Mouse (Mus musculus) liver, embryonic 15.5 days (tissue): ENCODE data around the gene Gm6793. TPM values are rescaled to one million over a fixed set of nuclear protein-coding genes. Genes with fewer than 3 reads are reported as not detected.

Experiments
- ATAC-seq: fragments of 200-750 bp; cut with Nextera tagmentation; 2 replicates; pipeline ENCODE4 v1.8.0; 2017; ENCODE audit warnings: moderate number of reproducible peaks, mild to moderate bottlenecking, moderate library complexity; ENCODE audit not compliant: insufficient read depth
- H3K27ac ChIP-seq: fragments of 300-500 bp; sonication (generic); replicated peaks from 2 replicates; pipeline ENCODE4 v1.5.1; 2015; ENCODE audit warnings: mild to moderate bottlenecking, inconsistent platforms
- H3K27me3 ChIP-seq: fragments of 300-500 bp; sonication (generic); 2 replicates; pipeline ENCODE4 v1.6.1; 2015; ENCODE audit warnings: mild to moderate bottlenecking, inconsistent platforms
- H3K36me3 ChIP-seq: fragments of 300-500 bp; sonication (generic); replicated peaks from 2 replicates; pipeline ENCODE4 v1.6.1; 2015; ENCODE audit warnings: moderate library complexity, mild to moderate bottlenecking, inconsistent platforms
- H3K4me1 ChIP-seq: fragments of 300-500 bp; sonication (generic); replicated peaks from 2 replicates; pipeline ENCODE4 v1.6.1; 2015; ENCODE audit warnings: inconsistent platforms
- H3K4me2 ChIP-seq: fragments of 300-500 bp; sonication (generic); 2 replicates; pipeline ENCODE4 v1.6.1; 2015; ENCODE audit warnings: moderate library complexity, mild to moderate bottlenecking, inconsistent platforms
- H3K4me3 ChIP-seq: fragments of 300-500 bp; sonication (generic); replicated peaks from 2 replicates; pipeline ENCODE4 v1.5.1; 2015; ENCODE audit warnings: mild to moderate bottlenecking, inconsistent platforms
- H3K9ac ChIP-seq: fragments of 300-500 bp; sonication (generic); 2 replicates; pipeline ENCODE4 v1.6.1; 2015; ENCODE audit warnings: moderate library complexity, mild to moderate bottlenecking, inconsistent platforms
- H3K9me3 ChIP-seq: fragments of 300-500 bp; sonication (generic); replicated peaks from 2 replicates; pipeline ENCODE4 v1.6.1; 2016; ENCODE audit warnings: inconsistent platforms
- WGBS: fragments of 180-500 bp; shearing (Covaris S2); methylation state at CpG from one replicate; pipeline ENCODE4 v1.1.7; 2015; ENCODE audit warnings: mixed read lengths; ENCODE audit not compliant: insufficient replicate concordance; 5-methylcytosine and 5-hydroxymethylcytosine counted together
- polyA plus RNA-seq: library from polyadenylated mRNA; unstranded; fragments of >200 nt; fragmentation: Nextera tagmentation; extraction: Ambion mirVana; gene quantifications from 2 replicates; pipeline ENCODE4 v1.2.1, GENCODE M21; 2015

The Gm6793 gene
- polyA plus RNA-seq, 1 experiment from 2014 or later: 0.31 TPM

GRCm38 (mm10) chr8:111984511-111984910 is 30.3 kb downstream of the Gm6793 start:
- H3K27ac ChIP-seq: no peak overlapping the region
- WGBS: 57% methylated on average over 10 of the region's 10 CpGs
- H3K27me3 ChIP-seq: no peaks in the 10 kb centered on the region
- no peak for ATAC-seq
- no peak overlapping the region for H3K9ac ChIP-seq
- no peak overlapping the region for H3K4me3 ChIP-seq
- H3K9me3 ChIP-seq: no peaks in the 10 kb centered on the region
- H3K4me2 ChIP-seq: no peak overlapping the region
- H3K4me1 ChIP-seq: no peaks in the 10 kb centered on the region
- peaks cover 47% of the 10 kb centered on the region for H3K36me3 ChIP-seq

GRCm38 (mm10) chr8:111982116-111982515 is 32.7 kb downstream of the Gm6793 start:
- Histone ChIP-seq H3K9ac (no peak overlapping the region), H3K4me3 (no peak overlapping the region), H3K9me3 (no peaks in the 10 kb centered on the region), H3K36me3 (peaks cover 33% of the 10 kb centered on the region), H3K4me2 (no peak overlapping the region), H3K4me1 (peaks cover 8% of the 10 kb centered on the region), H3K27ac (no peak overlapping the region), H3K27me3 (no peaks in the 10 kb centered on the region)
- no peak for ATAC-seq
- 69% methylated on average over 7 of the region's 7 CpGs for WGBS

GRCm38 (mm10) chr8:111978147-111978546 is 36.7 kb downstream of the Gm6793 start:
- Histone ChIP-seq H3K4me3 (no peak overlapping the region), H3K9me3 (no peaks in the 10 kb centered on the region), H3K4me2 (peak overlapping the region; percentile 36), H3K27ac (peak overlapping the region; percentile 38; the same call in 1 of the 2 replicates), H3K27me3 (no peaks in the 10 kb centered on the region), H3K4me1 (peaks cover 19% of the 10 kb centered on the region), H3K9ac (no peak overlapping the region), H3K36me3 (peaks cover 27% of the 10 kb centered on the region)
- 0 out of 2 replicates have a peak, but pooled peaks have one; percentile 24 for ATAC-seq
- WGBS: 73% methylated on average over 10 of the region's 10 CpGs

- peaks cover 19% of the 10 kb centered on the region for H3K4me1 ChIP-seq
- peaks cover 26% of the 10 kb centered on the region for H3K36me3 ChIP-seq
- no peak overlapping the region for H3K4me3 ChIP-seq
- H3K4me2 ChIP-seq: no peak overlapping the region
- H3K9me3 ChIP-seq: no peaks in the 10 kb centered on the region
- H3K27me3 ChIP-seq: no peaks in the 10 kb centered on the region
- WGBS: 66% methylated on average over 2 of the region's 2 CpGs
- no peak for ATAC-seq
- no peak overlapping the region for H3K27ac ChIP-seq
- H3K9ac ChIP-seq: no peak overlapping the region
These were observed 38.5 kb downstream of the Gm6793 start for GRCm38 (mm10) chr8:111976326-111976725.

DNA sequence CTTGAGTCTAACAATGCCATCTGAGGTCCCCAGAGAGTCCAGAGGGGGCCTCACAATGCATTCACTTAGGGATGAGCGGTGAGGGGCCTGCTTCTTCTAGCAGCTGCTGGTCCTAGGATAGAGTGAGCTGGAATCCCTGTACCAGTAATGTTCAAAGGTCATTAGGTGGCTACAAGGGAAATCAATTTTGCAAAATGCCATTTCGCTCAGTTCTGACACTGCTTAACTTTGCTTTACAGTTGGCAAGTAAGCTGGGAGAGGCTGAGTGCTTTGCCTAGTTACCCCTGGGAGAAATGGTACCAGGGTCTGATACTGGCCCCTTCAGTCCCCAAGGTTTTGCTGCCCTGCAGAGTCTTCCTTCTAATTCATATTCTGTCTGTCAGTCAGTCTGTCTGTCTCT is 39.1 kb downstream of the Gm6793 start:
- H3K27me3 ChIP-seq: no peaks in the 10 kb centered on the region
- 73% methylated on average over 2 of the region's 2 CpGs for WGBS
- ATAC-seq: no peak
- no peak overlapping the region for H3K4me2 ChIP-seq
- no peak overlapping the region for H3K4me3 ChIP-seq
- peaks cover 29% of the 10 kb centered on the region for H3K36me3 ChIP-seq
- H3K9ac ChIP-seq: no peak overlapping the region
- no peak overlapping the region for H3K27ac ChIP-seq
- peaks cover 19% of the 10 kb centered on the region for H3K4me1 ChIP-seq
- H3K9me3 ChIP-seq: no peaks in the 10 kb centered on the region

- no peaks in the 10 kb centered on the region for H3K27me3 ChIP-seq
- 87% methylated on average over 12 of the region's 12 CpGs for WGBS
These were observed 40.7 kb downstream of the Gm6793 start for GRCm38 (mm10) chr8:111974138-111974537.

DNA sequence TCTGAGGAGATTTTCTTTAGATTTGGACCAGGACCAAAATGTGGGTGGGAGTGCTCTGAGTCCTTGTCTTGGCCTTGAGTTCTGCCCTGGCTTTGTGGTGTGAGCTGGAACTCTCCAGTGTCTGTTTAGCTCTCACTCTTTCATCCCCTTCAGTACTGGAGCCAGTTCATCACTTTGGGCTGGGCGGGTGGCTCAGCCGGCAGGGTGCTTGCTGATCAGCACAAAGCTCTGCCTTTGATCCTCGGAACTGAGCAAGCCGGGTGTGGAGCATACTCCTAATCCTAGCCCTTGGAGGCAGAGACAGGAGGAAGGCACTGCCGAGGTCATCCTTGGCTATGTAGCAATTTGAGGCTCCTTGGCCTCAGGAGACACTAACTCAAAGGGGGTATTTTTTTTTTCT is 45.8 kb downstream of the Gm6793 start:
- peaks cover 7% of the 10 kb centered on the region; the same call in 1 of the 2 replicates for H3K4me1 ChIP-seq
- no peaks in the 10 kb centered on the region for H3K27me3 ChIP-seq
- H3K9me3 ChIP-seq: no peaks in the 10 kb centered on the region
- 67% methylated on average over 5 of the region's 5 CpGs for WGBS
- H3K4me2 ChIP-seq: no peak overlapping the region
- no peak overlapping the region for H3K9ac ChIP-seq
- H3K36me3 ChIP-seq: peaks cover 16% of the 10 kb centered on the region
- H3K4me3 ChIP-seq: no peak overlapping the region
- H3K27ac ChIP-seq: no peak overlapping the region
- ATAC-seq: no peak

More at GRCm38 (mm10) chr8:111974138-111974537, 40.7 kb downstream of the Gm6793 start:
- H3K4me1 ChIP-seq: peaks cover 17% of the 10 kb centered on the region
- no peak overlapping the region for H3K9ac ChIP-seq
- H3K27ac ChIP-seq: no peak overlapping the region
- peaks cover 29% of the 10 kb centered on the region for H3K36me3 ChIP-seq
- no peaks in the 10 kb centered on the region for H3K9me3 ChIP-seq
- H3K4me3 ChIP-seq: no peak overlapping the region
- ATAC-seq: no peak
- no peak overlapping the region for H3K4me2 ChIP-seq

- H3K27me3 ChIP-seq: no peaks in the 10 kb centered on the region
- no peak for ATAC-seq
- peaks cover 7% of the 10 kb centered on the region; the same call in 1 of the 2 replicates for H3K4me1 ChIP-seq
- peaks cover 11% of the 10 kb centered on the region for H3K36me3 ChIP-seq
- WGBS: 78% methylated on average over 10 of the region's 10 CpGs
- H3K4me3 ChIP-seq: no peak overlapping the region
- H3K27ac ChIP-seq: no peak overlapping the region
- H3K4me2 ChIP-seq: no peak overlapping the region
- H3K9ac ChIP-seq: no peak overlapping the region
- no peaks in the 10 kb centered on the region for H3K9me3 ChIP-seq
These were observed 46.3 kb downstream of the Gm6793 start for GRCm38 (mm10) chr8:111968541-111968940.

DNA sequence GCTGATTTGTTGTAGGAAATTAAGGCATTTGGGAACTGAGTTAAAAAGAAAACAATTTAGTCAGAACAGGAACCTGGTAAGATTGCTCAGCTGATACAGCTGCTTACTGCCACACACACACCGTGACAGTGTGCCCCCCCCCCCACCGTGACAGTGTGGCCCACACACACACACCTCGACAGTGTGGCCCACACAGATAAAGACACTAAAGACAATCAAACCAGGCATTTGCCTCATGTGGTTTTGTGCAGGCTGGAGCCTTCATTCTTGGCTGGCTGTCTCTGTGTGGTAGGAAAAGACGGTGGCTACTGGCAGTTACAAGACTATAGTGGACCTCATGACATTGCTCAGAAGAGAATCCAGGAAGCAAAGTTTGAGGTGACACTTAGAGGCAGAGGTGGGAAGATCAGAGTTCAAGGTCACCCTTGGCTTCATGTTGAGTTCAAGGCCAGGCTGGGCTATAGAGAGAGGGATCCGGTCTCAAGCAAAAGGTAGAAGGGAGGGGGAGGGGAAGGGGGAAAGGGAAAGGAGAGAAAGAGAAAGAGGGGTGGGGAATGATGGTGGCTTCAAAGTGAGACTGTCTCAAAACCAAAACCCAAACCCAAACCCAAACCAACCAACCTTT is 47.5 kb downstream of the Gm6793 start:
- Histone ChIP-seq H3K4me2 (no peak overlapping the region), H3K4me1 (peaks cover 7% of the 10 kb centered on the region; the same call in 1 of the 2 replicates), H3K36me3 (peaks cover 6% of the 10 kb centered on the region; the same call in 1 of the 2 replicates), H3K4me3 (no peak overlapping the region), H3K9ac (no peak overlapping the region), H3K9me3 (no peaks in the 10 kb centered on the region), H3K27me3 (no peaks in the 10 kb centered on the region), H3K27ac (no peak overlapping the region)
- WGBS: 37% methylated on average over 5 of the region's 5 CpGs
- peak; percentile 56; the same call in 1 of the 2 replicates for ATAC-seq

- Histone ChIP-seq H3K4me2 (no peak overlapping the region), H3K27me3 (no peaks in the 10 kb centered on the region), H3K27ac (no peak overlapping the region), H3K9me3 (no peaks in the 10 kb centered on the region), H3K36me3 (0 out of 2 replicates have a peak, but pooled peaks cover 2% of the 10 kb centered on the region), H3K9ac (no peak overlapping the region), H3K4me1 (peaks cover 7% of the 10 kb centered on the region; the same call in 1 of the 2 replicates), H3K4me3 (no peak overlapping the region)
- no peak for ATAC-seq
- 70% methylated on average over 7 of the region's 7 CpGs for WGBS
These were observed 49.8 kb downstream of the Gm6793 start for GRCm38 (mm10) chr8:111964849-111965561.

- peaks cover 7% of the 10 kb centered on the region; the same call in 1 of the 2 replicates for H3K4me1 ChIP-seq
- no peak for ATAC-seq
- no peak overlapping the region for H3K27ac ChIP-seq
- no peak overlapping the region for H3K9ac ChIP-seq
- 59% methylated on average over 5 of the region's 5 CpGs for WGBS
- no peak overlapping the region for H3K4me2 ChIP-seq
- H3K27me3 ChIP-seq: no peaks in the 10 kb centered on the region
- H3K36me3 ChIP-seq: 0 out of 2 replicates have a peak, but pooled peaks cover 2% of the 10 kb centered on the region
- no peaks in the 10 kb centered on the region for H3K9me3 ChIP-seq
- no peak overlapping the region for H3K4me3 ChIP-seq
These were observed 50.5 kb downstream of the Gm6793 start for GRCm38 (mm10) chr8:111964351-111964750.
